Mouse (Mus musculus): Measurements from ENCODE around the gene Plppr3. TPM values are rescaled to one million over a fixed set of nuclear protein-coding genes. Genes with fewer than 3 reads are reported as not detected.

Gene Plppr3
- total and polyA plus RNA-seq, 3 experiments = 0.85 to 6.2 TPM; not detected in 1

DNA sequence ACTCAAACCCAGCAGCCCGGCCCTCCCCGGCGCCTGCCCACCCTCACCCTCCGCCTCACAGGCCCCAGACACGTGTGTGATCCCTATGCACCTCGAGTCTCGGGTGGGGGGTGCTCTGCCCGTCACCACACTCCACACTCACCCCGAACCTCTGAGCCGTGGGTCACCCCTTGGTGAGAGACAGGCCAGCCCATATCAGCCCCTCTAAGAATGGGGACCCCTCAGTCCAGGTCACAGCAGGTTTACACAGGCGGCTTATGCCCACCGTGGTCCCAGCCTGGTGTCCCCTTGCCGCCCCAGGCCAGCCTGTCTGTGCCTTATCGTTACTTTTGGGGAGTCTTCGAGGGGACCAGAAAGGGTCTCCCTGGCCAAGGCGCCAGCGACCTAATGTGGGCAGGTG lies 54.8 kb downstream of the Plppr3 start:
- H3K9ac ChIP-seq (ENCODE audit: control insufficient read depth, low read depth, low read length, poor library complexity, severe bottlenecking) = no peak overlapping the region
- H3K27ac ChIP-seq (ENCODE audit: control insufficient read depth, low read depth, low read length) = no peak overlapping the region
- H3K27me3 ChIP-seq (ENCODE audit: control insufficient read depth in 1 of 2, insufficient read depth in 2 of 2, low read length in 2 of 2) = no peaks in the 10 kb centered on the region
- H3K9me3 ChIP-seq (replicated peaks; ENCODE audit: insufficient read depth, low read length) = no peaks in the 10 kb centered on the region
- H3K4me1 ChIP-seq (ENCODE audit: control insufficient read depth in 1 of 2, insufficient read depth in 2 of 2, low read length in 2 of 2) = peaks cover 0 to 6% of the 10 kb centered on the region in 2 experiments; a peak in 1 of 4 replicates
- no peaks in the 10 kb centered on the region for H3K36me3 ChIP-seq (ENCODE audit: control insufficient read depth in 1 of 2, insufficient read depth in 2 of 2, low read length in 2 of 2)
- H3K4me3 ChIP-seq (ENCODE audit: control insufficient read depth in 1 of 2, insufficient read depth in 1 of 2, low read depth in 2 of 2, low read length in 2 of 2) = no peak overlapping the region
- H3K79me2 ChIP-seq (ENCODE audit: control insufficient read depth, insufficient read depth, low read length, poor library complexity) = no peaks in the 10 kb centered on the region
- TF ChIP-seq POLR2AphosphoS2 (IDR thresholded peaks at IDR 0.05; ENCODE audit: low read length) (no peak), SIN3A (IDR thresholded peaks at IDR 0.05; ENCODE audit: low read length) (no peak), ZNF384 (IDR thresholded peaks at IDR 0.05; ENCODE audit: low read depth, low read length) (no peak), EP300 (IDR thresholded peaks at IDR 0.05; ENCODE audit: low read depth in 1 of 2, low read length in 2 of 2) (no peak), ETS1 (IDR thresholded peaks at IDR 0.05; ENCODE audit: low read depth, low read length) (no peak), TAL1 (IDR thresholded peaks at IDR 0.05; ENCODE audit: low read length) (no peak), GABPA (IDR thresholded peaks at IDR 0.05; ENCODE audit: low read depth, low read length) (no peak), MXI1 (IDR thresholded peaks at IDR 0.05; ENCODE audit: low read depth, low read length) (no peak), ZC3H11A (IDR thresholded peaks at IDR 0.05; ENCODE audit: low read depth, low read length) (no peak), RCOR1 (IDR thresholded peaks at IDR 0.05; ENCODE audit: low read depth, low read length) (no peak), UBTF (IDR thresholded peaks at IDR 0.05; ENCODE audit: borderline replicate concordance, insufficient read depth, low read depth, low read length) (no peak), MAFK (IDR thresholded peaks at IDR 0.05; ENCODE audit: borderline replicate concordance, low read depth, low read length) (no peak), SMC3 (IDR thresholded peaks at IDR 0.05; ENCODE audit: low read depth, low read length) (no peak), ZMIZ1 (IDR thresholded peaks at IDR 0.05; ENCODE audit: low read depth, low read length) (no peak), GATA1 (IDR thresholded peaks at IDR 0.05; ENCODE audit: low read depth, low read length) (no peak), JUND (IDR thresholded peaks at IDR 0.05; ENCODE audit: low read depth, low read length) (no peak), MYB (IDR thresholded peaks at IDR 0.05; ENCODE audit: low read depth, low read length) (no peak), CHD2 (IDR thresholded peaks at IDR 0.05; ENCODE audit: low read length) (no peak)
- no peak for DNase-seq (ENCODE audit: low read depth, low spot score)

DNA sequence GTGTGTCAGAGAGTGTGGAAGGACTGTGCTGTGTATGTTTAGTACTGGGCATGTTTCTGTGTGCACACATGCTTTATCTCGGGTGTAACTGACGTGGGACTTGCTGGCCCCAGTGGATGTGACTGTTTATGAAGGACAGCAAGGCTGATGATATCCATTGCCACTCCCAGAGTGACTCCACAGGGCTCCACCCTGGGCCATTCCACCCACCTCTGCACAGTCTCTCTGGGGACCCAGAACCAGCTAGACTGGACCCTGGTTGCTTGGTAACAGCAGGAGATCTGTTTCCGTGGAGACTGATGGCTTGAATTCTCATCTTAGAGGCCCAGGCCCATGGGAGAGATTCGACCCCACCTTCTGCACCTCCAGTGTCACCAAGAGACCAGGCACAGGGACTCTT lies 56.2 kb downstream of the Plppr3 start:
- Histone ChIP-seq H3K9ac (ENCODE audit: control insufficient read depth, low read depth, low read length, poor library complexity, severe bottlenecking) (no peak overlapping the region), H3K27ac (ENCODE audit: control insufficient read depth, low read depth, low read length) (no peak overlapping the region), H3K27me3 (ENCODE audit: control insufficient read depth in 1 of 2, insufficient read depth in 2 of 2, low read length in 2 of 2) (no peaks in the 10 kb centered on the region), H3K79me2 (ENCODE audit: control insufficient read depth, insufficient read depth, low read length, poor library complexity) (no peaks in the 10 kb centered on the region), H3K4me3 (ENCODE audit: control insufficient read depth in 1 of 2, insufficient read depth in 1 of 2, low read depth in 2 of 2, low read length in 2 of 2) (no peak overlapping the region), H3K36me3 (ENCODE audit: control insufficient read depth in 1 of 2, insufficient read depth in 2 of 2, low read length in 2 of 2) (no peaks in the 10 kb centered on the region), H3K4me1 (ENCODE audit: control insufficient read depth in 1 of 2, insufficient read depth in 2 of 2, low read length in 2 of 2) (no peaks in the 10 kb centered on the region), H3K9me3 (replicated peaks; ENCODE audit: insufficient read depth, low read length) (no peaks in the 10 kb centered on the region)
- no peak for TF ChIP-seq MEF2A (IDR thresholded peaks at IDR 0.05; ENCODE audit: extremely low read depth, insufficient replicate concordance, low read depth, low read length, poor library complexity, severe bottlenecking)
- no peak for TF ChIP-seq ZMIZ1 (IDR thresholded peaks at IDR 0.05; ENCODE audit: low read depth, low read length)
- no peak for TF ChIP-seq TCF12 (IDR thresholded peaks at IDR 0.05; ENCODE audit: low read depth, low read length)
- TF ChIP-seq EP300 (IDR thresholded peaks at IDR 0.05; ENCODE audit: low read depth in 1 of 2, low read length in 2 of 2) = no peak
- no peak for TF ChIP-seq NRF1 (IDR thresholded peaks at IDR 0.05; ENCODE audit: insufficient read depth, low read depth, low read length, poor library complexity, severe bottlenecking)
- TF ChIP-seq E2F4 (IDR thresholded peaks at IDR 0.05; ENCODE audit: borderline replicate concordance, low read depth, low read length) = no peak
- no peak for TF ChIP-seq CHD1 (IDR thresholded peaks at IDR 0.05; ENCODE audit: low read depth, low read length)
- TF ChIP-seq ZKSCAN1 (IDR thresholded peaks at IDR 0.05; ENCODE audit: low read depth, low read length) = no peak
- TF ChIP-seq SIN3A (IDR thresholded peaks at IDR 0.05; ENCODE audit: low read length) = no peak
- no peak for TF ChIP-seq GABPA (IDR thresholded peaks at IDR 0.05; ENCODE audit: low read depth, low read length)
- TF ChIP-seq MAZ (IDR thresholded peaks at IDR 0.05; ENCODE audit: low read depth, low read length) = no peak
- TF ChIP-seq TBP (IDR thresholded peaks at IDR 0.05; ENCODE audit: low read depth, low read length) = no peak
- no peak for DNase-seq (ENCODE audit: low read depth, low spot score)

All from MEL (cell line).